Mouse (Mus musculus) spleen, adult 2 months (tissue): ENCODE measurements around the gene Traf3ip1.

Source experiments
- CTCF ChIP-seq: fragments of 200-500 bp; IDR thresholded peaks from 2 replicates; pipeline ENCODE4 v1.5.1; 2011; ENCODE audit warnings: mild to moderate bottlenecking, inconsistent platforms; ENCODE audit not compliant: insufficient read depth, insufficient read length, insufficient replicate concordance; ENCODE audit errors: extremely low read depth
- POLR2A ChIP-seq: fragments of 200-500 bp; IDR thresholded peaks from 2 replicates; pipeline ENCODE4 v1.6.1; 2011; ENCODE audit warnings: low read depth, low read length, inconsistent platforms

DNA sequence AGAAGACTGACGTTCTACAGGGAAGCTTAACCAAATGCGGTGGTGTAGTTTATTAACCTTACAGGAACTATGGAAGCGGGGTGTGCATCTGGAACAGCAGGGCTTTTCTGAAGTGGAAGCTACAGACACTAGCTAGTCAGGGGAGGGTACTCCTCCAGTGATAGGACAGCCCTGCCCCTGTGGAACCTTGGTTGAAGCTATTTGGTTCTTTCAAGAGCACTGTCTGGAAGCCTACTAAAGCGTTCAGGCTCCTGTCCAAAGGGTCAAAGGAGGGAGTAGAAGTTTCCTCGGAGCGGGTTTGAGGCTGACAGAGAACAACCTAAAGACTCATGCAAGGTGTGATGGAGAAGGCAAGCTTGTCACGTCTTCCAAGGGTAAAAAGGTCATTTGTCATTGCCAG, 34.4 kb upstream of the Traf3ip1 start:
- no peak for TF ChIP-seq POLR2A
- no peak for TF ChIP-seq CTCF
